Mouse (Mus musculus): Measurements from ENCODE around the gene Zgpat.

DNA sequence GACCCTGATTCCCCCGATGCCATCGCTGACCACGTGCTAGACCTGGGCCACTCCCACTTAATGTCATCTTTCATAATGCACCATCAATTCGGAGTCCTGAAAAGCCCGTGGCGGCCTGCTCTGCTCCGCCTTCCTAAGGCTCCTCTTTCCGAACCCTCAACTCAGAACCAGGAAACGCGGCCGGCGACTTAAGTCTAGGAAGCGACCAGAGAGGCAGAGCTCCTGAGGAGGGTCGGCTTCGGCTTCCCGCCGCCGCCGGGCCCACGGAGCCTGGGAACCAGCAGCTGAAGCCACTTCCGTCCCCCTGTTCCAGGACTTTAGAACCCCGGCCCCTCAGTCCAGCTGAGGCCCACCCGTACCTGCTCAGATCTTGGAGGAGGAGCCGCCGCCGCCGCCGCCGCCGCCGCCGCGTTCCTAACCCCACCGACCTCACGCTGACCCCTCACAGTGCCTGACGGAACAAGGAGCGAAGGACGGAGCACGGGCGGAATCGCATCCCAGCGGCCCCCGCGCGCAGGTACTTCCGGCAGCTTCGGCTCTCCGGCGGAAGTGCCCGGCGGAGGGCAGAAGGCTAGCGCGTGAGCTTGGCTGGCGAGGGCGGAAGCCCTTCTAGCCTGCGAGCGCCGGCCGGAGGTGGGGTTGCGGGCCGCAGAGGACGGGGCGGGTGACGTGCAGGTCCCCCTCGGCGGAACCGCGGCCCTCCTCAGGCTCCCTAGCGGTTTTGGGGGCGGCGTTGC, at the start of gene Zgpat, which contains the start of gene Arfrp1:
- no peak for TF ChIP-seq CTCF (IDR thresholded peaks at IDR 0.05; ENCODE audit: low read depth, low read length)
- peak; percentile 36 for TF ChIP-seq POLR2A (IDR thresholded peaks at IDR 0.05; ENCODE audit: insufficient read depth, low read length)
- TF ChIP-seq EP300 (IDR thresholded peaks at IDR 0.05; ENCODE audit: insufficient read depth, low read depth, low read length): no peak
